Mouse (Mus musculus) hindbrain, embryonic 16.5 days (tissue): ENCODE data around the gene Cdc34. TPM values are rescaled to one million over a fixed set of nuclear protein-coding genes. Genes with fewer than 3 reads are reported as not detected.
"Not testable (repeated sequence)": the region's sequence is repeated elsewhere in the genome, so short reads cannot be mapped to it uniquely, and the experiment has no call there.

Experiments used
- ATAC-seq: fragments of 200-750 bp; cut with Nextera tagmentation; 2 replicates; pipeline ENCODE4 v1.8.0; 2017; ENCODE audit warnings: moderate TSS enrichment, moderate library complexity
- H3K27ac ChIP-seq: fragments of 300-500 bp; sonication (generic); 2 replicates; pipeline ENCODE4 v1.5.1; 2014; ENCODE audit warnings: low read depth, mild to moderate bottlenecking, control low read depth, low read length, moderate library complexity
- H3K27me3 ChIP-seq: fragments of 300-500 bp; sonication (generic); replicated peaks from 2 replicates; pipeline ENCODE4 v1.6.1; 2014; ENCODE audit warnings: low read length; ENCODE audit not compliant: control insufficient read depth, insufficient read depth
- H3K36me3 ChIP-seq: fragments of 300-500 bp; sonication (generic); 2 replicates; pipeline ENCODE4 v1.6.1; 2014; ENCODE audit warnings: mild to moderate bottlenecking, low read length, moderate library complexity, mixed read lengths; ENCODE audit not compliant: control insufficient read depth, insufficient read depth
- H3K4me1 ChIP-seq: fragments of 300-500 bp; sonication (generic); 2 replicates; pipeline ENCODE4 v1.6.1; 2014; ENCODE audit warnings: low read depth, low read length; ENCODE audit not compliant: control insufficient read depth, insufficient read depth
- H3K4me2 ChIP-seq: fragments of 300-500 bp; sonication (generic); 2 replicates; pipeline ENCODE4 v1.6.1; 2014; ENCODE audit warnings: mild to moderate bottlenecking, low read length, control low read depth, moderate library complexity
- H3K4me3 ChIP-seq: fragments of 300-500 bp; sonication (generic); 2 replicates; pipeline ENCODE4 v1.5.1; 2014; ENCODE audit warnings: mild to moderate bottlenecking, low read length, control low read depth, moderate library complexity
- H3K9ac ChIP-seq: fragments of 300-500 bp; sonication (generic); 2 replicates; pipeline ENCODE4 v1.6.1; 2014; ENCODE audit warnings: low read depth, mild to moderate bottlenecking, control low read depth, low read length, moderate library complexity
- H3K9me3 ChIP-seq: fragments of 300-500 bp; sonication (generic); 2 replicates; pipeline ENCODE4 v1.6.1; 2014; ENCODE audit warnings: mild to moderate bottlenecking, low read length, moderate library complexity; ENCODE audit not compliant: control insufficient read depth
- WGBS: fragments of 180-500 bp; shearing (Covaris S2); extraction: QIAGEN DNeasy Blood & Tissue Kit; methylation state at CpG from one replicate; pipeline ENCODE4 v1.1.7; 2014; 5-methylcytosine and 5-hydroxymethylcytosine counted together
- polyA plus RNA-seq: library from polyadenylated mRNA; unstranded; fragments of >200 nt; fragmentation: Nextera tagmentation; extraction: Ambion mirVana; gene quantifications from 2 replicates; pipeline ENCODE4 v1.2.1, GENCODE M21; 2015

Cdc34 gene
- polyA plus RNA-seq, 1 experiment from 2014 or later, result 73.5 TPM

GRCm38 (mm10) chr10:79701443-79702129, 19.6 kb downstream of the Cdc34 start:
- Histone ChIP-seq H3K27me3 (no peaks in the 10 kb centered on the region), H3K9me3 (no peaks in the 10 kb centered on the region), H3K4me3 (no peak overlapping the region), H3K4me2 (no peak overlapping the region), H3K9ac (no peak overlapping the region), H3K36me3 (no peaks in the 10 kb centered on the region), H3K4me1 (peaks cover 17% of the 10 kb centered on the region), H3K27ac (0 out of 2 replicates have a peak overlapping the region, but pooled peaks have one; percentile 39)
- WGBS, result 69% methylated on average over 10 of the region's 10 CpGs
- no peak for ATAC-seq

GRCm38 (mm10) chr10:79702970-79703369, 21.0 kb downstream of the Cdc34 start:
- WGBS, result 90% methylated on average over 2 of the region's 4 CpGs
- not testable (repeated sequence) for H3K27me3 ChIP-seq, H3K36me3 ChIP-seq, H3K27ac ChIP-seq, ATAC-seq, H3K4me3 ChIP-seq, H3K9me3 ChIP-seq, H3K9ac ChIP-seq, H3K4me2 ChIP-seq
- peaks cover 29% of the 10 kb centered on the region for H3K4me1 ChIP-seq

DNA sequence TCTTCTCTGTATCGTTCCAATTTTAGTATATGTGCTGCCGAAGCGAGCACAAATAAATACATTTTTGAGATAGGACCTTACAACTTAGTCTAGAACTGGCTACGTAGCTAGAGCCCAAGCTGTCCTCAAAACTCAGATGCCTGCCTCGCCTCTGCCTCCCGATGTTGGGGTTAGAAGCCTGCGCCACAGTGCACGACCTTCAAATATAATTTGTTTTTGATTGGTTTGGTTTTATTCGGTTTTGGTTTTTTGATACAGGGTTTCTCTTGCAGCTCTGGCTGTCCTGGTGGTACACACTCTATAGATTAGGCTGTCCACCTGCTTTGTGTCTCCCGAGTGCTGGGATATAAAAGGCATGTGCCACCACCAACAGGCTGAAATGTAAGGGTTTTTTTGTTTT, 21.5 kb downstream of the Cdc34 start:
- no peak for ATAC-seq
- Histone ChIP-seq H3K27me3 (no peaks in the 10 kb centered on the region), H3K9ac (no peak overlapping the region; the same call in 1 of the 2 replicates), H3K4me2 (peak overlapping the region; percentile 94), H3K9me3 (no peaks in the 10 kb centered on the region), H3K4me1 (peaks cover 29% of the 10 kb centered on the region), H3K27ac (no peak overlapping the region), H3K36me3 (no peaks in the 10 kb centered on the region), H3K4me3 (peak overlapping the region; percentile 84)
- 70% methylated on average over 10 of the region's 10 CpGs for WGBS

DNA sequence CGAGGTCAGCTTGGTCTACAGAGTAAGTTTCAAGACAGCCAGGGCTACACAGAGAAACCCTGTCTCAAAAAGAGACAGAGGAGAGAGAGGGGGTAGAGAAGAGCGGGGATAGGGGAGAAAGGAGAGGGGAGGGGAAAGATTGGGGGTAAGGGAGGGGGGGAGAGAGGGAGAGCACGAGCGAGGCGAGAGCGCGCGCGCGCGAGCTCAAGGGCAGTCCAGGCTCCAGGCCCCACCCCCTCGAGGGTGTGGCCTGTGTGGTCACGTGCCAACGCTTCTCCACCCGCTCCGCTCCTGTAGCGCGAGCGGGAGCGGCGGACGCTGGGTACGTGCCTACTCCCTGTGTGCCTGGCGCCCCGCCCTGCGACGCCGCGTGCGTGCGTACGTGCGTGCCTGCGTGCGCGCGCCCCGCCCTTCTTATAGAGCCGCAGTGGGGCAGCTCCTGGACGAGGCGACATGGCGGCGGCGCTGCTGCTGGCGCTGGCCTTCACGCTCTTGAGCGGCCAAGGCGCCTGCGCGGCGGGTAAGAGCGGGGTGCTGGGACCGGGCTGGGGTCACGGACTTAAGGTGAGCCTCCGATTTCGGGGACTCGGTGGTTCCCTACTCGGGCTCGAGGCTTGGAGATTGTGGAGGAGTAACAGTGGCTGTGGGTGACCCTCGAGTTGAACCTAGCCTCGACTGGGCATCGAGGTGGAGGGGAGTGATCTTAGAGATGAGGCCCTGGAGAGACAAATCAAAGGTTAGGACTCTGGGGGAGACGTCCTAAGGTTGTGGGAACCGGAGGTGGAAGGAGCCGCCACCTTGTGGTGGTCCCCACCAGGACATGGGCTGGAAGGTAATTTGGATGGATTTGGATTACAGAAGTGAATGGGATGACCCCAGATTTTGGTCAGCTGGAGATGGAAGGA, 22.3 kb downstream of the Cdc34 start, which contains the start of gene Bsg:
Gene Bsg, plus strand, starts transcription at position 427 of the 905 bp plus-strand sequence.
- H3K4me1 ChIP-seq, result peaks cover 29% of the 10 kb centered on the region
- H3K9me3 ChIP-seq, result no peaks in the 10 kb centered on the region
- under 1% methylated on average over 52 of the region's 65 CpGs for WGBS
- H3K36me3 ChIP-seq, result peaks cover 6% of the 10 kb centered on the region
- peak within 1 kb of the TSS; percentile 91 for H3K27ac ChIP-seq
- peak within 1 kb of the TSS; percentile 94 for H3K4me2 ChIP-seq
- peak within 1 kb of the TSS; percentile 95 for H3K9ac ChIP-seq
- peak; percentile 95 for ATAC-seq
- peak within 1 kb of the TSS; percentile 84 for H3K4me3 ChIP-seq
- no peaks in the 10 kb centered on the region for H3K27me3 ChIP-seq

GRCm38 (mm10) chr10:79704970-79705360, 23.0 kb downstream of the Cdc34 start:
- Histone ChIP-seq H3K9ac (peak overlapping the region; percentile 95), H3K27me3 (no peaks in the 10 kb centered on the region), H3K9me3 (no peaks in the 10 kb centered on the region), H3K4me3 (peak overlapping the region; percentile 84), H3K4me1 (peaks cover 29% of the 10 kb centered on the region), H3K27ac (peak overlapping the region; percentile 91), H3K4me2 (peak overlapping the region; percentile 94), H3K36me3 (peaks cover 12% of the 10 kb centered on the region)
- 6% methylated on average over 10 of the region's 10 CpGs for WGBS
- no peak for ATAC-seq

GRCm38 (mm10) chr10:79705951-79706350, 24.0 kb downstream of the Cdc34 start:
- Histone ChIP-seq H3K4me2 (peak overlapping the region; percentile 94), H3K9ac (peak overlapping the region; percentile 95), H3K36me3 (peaks cover 21% of the 10 kb centered on the region), H3K27ac (0 out of 2 replicates have a peak overlapping the region, but pooled peaks have one; percentile 7), H3K4me3 (peak overlapping the region; percentile 84), H3K4me1 (peaks cover 29% of the 10 kb centered on the region), H3K9me3 (no peaks in the 10 kb centered on the region), H3K27me3 (no peaks in the 10 kb centered on the region)
- no peak for ATAC-seq
- 74% methylated on average over 5 of the region's 5 CpGs for WGBS

DNA sequence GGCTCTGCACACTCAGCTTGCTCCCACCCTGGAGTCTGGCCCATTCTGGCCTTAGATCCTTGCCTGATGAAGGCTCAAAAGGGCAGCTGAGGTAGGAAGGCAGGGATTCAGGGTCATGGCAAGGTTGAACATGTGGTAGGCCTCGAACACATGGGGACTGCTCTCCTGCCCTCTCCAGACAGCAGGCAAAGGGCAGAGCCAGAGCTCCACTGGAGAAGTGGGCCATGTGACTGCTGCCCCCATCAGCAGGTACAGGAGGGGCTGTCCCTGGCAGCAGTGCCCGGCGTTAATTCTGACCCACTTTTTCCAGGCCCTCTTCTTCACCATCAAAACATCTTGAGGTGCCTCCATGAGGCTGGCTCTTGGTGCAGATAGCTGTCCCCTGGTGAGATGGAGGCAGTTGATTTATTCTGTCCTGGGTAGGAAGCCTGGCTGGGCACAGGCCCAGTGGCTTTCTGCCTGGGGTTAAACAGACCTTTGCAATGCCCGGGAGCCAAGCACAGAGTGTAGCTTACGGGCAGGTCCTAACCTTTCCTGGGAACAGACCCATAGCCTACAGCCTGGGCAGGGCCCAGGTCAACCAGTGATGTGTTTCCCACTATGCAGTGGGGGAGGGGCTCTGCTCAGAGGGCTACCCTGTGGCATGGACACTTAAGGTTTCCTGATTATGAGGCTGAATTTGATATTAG, 24.6 kb downstream of the Cdc34 start:
- no peak for ATAC-seq
- Histone ChIP-seq H3K9me3 (no peaks in the 10 kb centered on the region), H3K4me3 (peak overlapping the region; percentile 84), H3K4me1 (peaks cover 29% of the 10 kb centered on the region), H3K27ac (0 out of 2 replicates have a peak overlapping the region, but pooled peaks have one; percentile 11), H3K9ac (peak overlapping the region; percentile 95), H3K27me3 (no peaks in the 10 kb centered on the region), H3K4me2 (peak overlapping the region; percentile 94), H3K36me3 (peaks cover 24% of the 10 kb centered on the region)
- 77% methylated on average over 5 of the region's 5 CpGs for WGBS

- no peak overlapping the region for H3K27ac ChIP-seq
- peaks cover 29% of the 10 kb centered on the region for H3K4me1 ChIP-seq
- no peak overlapping the region for H3K9ac ChIP-seq
- no peaks in the 10 kb centered on the region for H3K27me3 ChIP-seq
- no peaks in the 10 kb centered on the region for H3K9me3 ChIP-seq
- no peak for ATAC-seq
- WGBS, result 80% methylated on average over 1 of the region's 1 CpGs
- H3K36me3 ChIP-seq, result peaks cover 26% of the 10 kb centered on the region
- no peak overlapping the region for H3K4me3 ChIP-seq
- peak overlapping the region; percentile 94 for H3K4me2 ChIP-seq
Measured at GRCm38 (mm10) chr10:79707162-79707561, 25.2 kb downstream of the Cdc34 start.
